Mouse (Mus musculus) MEL (cell line): ENCODE measurements around the gene Morc4. TPM values are rescaled to one million over a fixed set of nuclear protein-coding genes. Genes with fewer than 3 reads are reported as not detected.

ENCODE experiments used
- DNase-seq: peaks from one replicate; pipeline ENCODE4 v3.0.0; 2011; ENCODE audit warnings: low read depth, low spot score
- H3K27ac ChIP-seq: 2 replicates; pipeline ENCODE4 v1.5.1; 2012; ENCODE audit warnings: low read depth, mild to moderate bottlenecking, control low read depth, low read length, moderate library complexity; ENCODE audit not compliant: control insufficient read depth
- H3K27me3 ChIP-seq, 2 experiments: fragments of 150-350 bp in 1 of 2; sonication (generic) in 1 of 2; 2 replicates each; pipeline ENCODE4 v1.6.1; 2012; ENCODE audit warnings: low read length in 2 of 2, mild to moderate bottlenecking in 2 of 2, improper control_type of control experiment in 1 of 2, moderate library complexity in 1 of 2; ENCODE audit not compliant: insufficient read depth in 2 of 2, control insufficient read depth in 1 of 2
- H3K36me3 ChIP-seq, 2 experiments: 2 replicates each; pipeline ENCODE4 v1.6.1; 2012 to 2014; ENCODE audit warnings: low read length in 2 of 2, improper control_type of control experiment in 1 of 2, inconsistent platforms in 1 of 2, mild to moderate bottlenecking in 1 of 2; ENCODE audit not compliant: insufficient read depth in 2 of 2, control insufficient read depth in 1 of 2
- H3K4me1 ChIP-seq, 2 experiments: fragments of 150-350 bp in 1 of 2; sonication (generic) in 1 of 2; 2 replicates each; pipeline ENCODE4 v1.6.1; 2012; ENCODE audit warnings: low read length in 2 of 2, improper control_type of control experiment in 1 of 2, mild to moderate bottlenecking in 1 of 2; ENCODE audit not compliant: insufficient read depth in 2 of 2, control insufficient read depth in 1 of 2
- H3K4me3 ChIP-seq, 2 experiments: fragments of 150-350 bp in 1 of 2; sonication (generic) in 1 of 2; 2 replicates each; pipeline ENCODE4 v1.5.1; 2012; ENCODE audit warnings: low read depth in 2 of 2, low read length in 2 of 2, mild to moderate bottlenecking in 2 of 2, moderate library complexity in 2 of 2, control low read depth in 1 of 2, improper control_type of control experiment in 1 of 2; ENCODE audit not compliant: control insufficient read depth in 1 of 2, insufficient read depth in 1 of 2
- H3K79me2 ChIP-seq: 2 replicates; pipeline ENCODE4 v1.6.1; 2012; ENCODE audit warnings: mild to moderate bottlenecking, low read length, moderate library complexity; ENCODE audit not compliant: control insufficient read depth, poor library complexity, insufficient read depth
- H3K9ac ChIP-seq: 2 replicates; pipeline ENCODE4 v1.6.1; 2012; ENCODE audit warnings: low read depth, mild to moderate bottlenecking, control low read depth, low read length, moderate library complexity; ENCODE audit not compliant: control insufficient read depth, poor library complexity, severe bottlenecking
- H3K9me3 ChIP-seq: fragments of 150-350 bp; sonication (generic); replicated peaks from 2 replicates; pipeline ENCODE4 v1.6.1; 2012; ENCODE audit warnings: mild to moderate bottlenecking, low read length, improper control_type of control experiment, moderate library complexity; ENCODE audit not compliant: insufficient read depth
- BHLHE40 ChIP-seq: IDR thresholded peaks from 2 replicates; pipeline ENCODE4 v1.6.1; 2012; ENCODE audit warnings: low read depth, mild to moderate bottlenecking, inconsistent platforms, low read length, improper control_type of control experiment, borderline replicate concordance
- CHD1 ChIP-seq: IDR thresholded peaks from 2 replicates; pipeline ENCODE4 v1.6.1; 2012; ENCODE audit warnings: low read depth, mild to moderate bottlenecking, inconsistent platforms, low read length, improper control_type of control experiment
- CTCF ChIP-seq, 3 experiments: IDR thresholded peaks in 2 of 3; conservative IDR thresholded peaks in 1 of 3; 2 replicates each; pipeline ENCODE4 v1.5.1; 2011 to 2012; ENCODE audit warnings: low read length in 3 of 3, low read depth in 2 of 3, mild to moderate bottlenecking in 2 of 3, improper control_type of control experiment in 1 of 3, inconsistent platforms in 1 of 3, mixed read lengths in 1 of 3, moderate library complexity in 1 of 3; ENCODE audit not compliant: control insufficient read depth in 1 of 3, insufficient read depth in 1 of 3, poor library complexity in 1 of 3, severe bottlenecking in 1 of 3
- E2F4 ChIP-seq: IDR thresholded peaks from 2 replicates; pipeline ENCODE4 v1.6.1; 2011; ENCODE audit warnings: low read depth, low read length, improper control_type of control experiment, borderline replicate concordance
- ELF1 ChIP-seq: IDR thresholded peaks from 2 replicates; pipeline ENCODE4 v1.6.1; 2014; ENCODE audit warnings: low read depth, mild to moderate bottlenecking, inconsistent platforms, low read length, improper control_type of control experiment, moderate library complexity
- EP300 ChIP-seq, 2 experiments: IDR thresholded peaks; 2 replicates each; pipeline ENCODE4 v1.6.1; 2011; ENCODE audit warnings: improper control_type of control experiment in 2 of 2, low read length in 2 of 2, low read depth in 1 of 2, mild to moderate bottlenecking in 1 of 2
- ETS1 ChIP-seq: IDR thresholded peaks from 2 replicates; pipeline ENCODE4 v1.6.1; 2012; ENCODE audit warnings: low read depth, mild to moderate bottlenecking, inconsistent platforms, low read length, improper control_type of control experiment, moderate library complexity
- GABPA ChIP-seq: IDR thresholded peaks from 2 replicates; pipeline ENCODE4 v1.6.1; 2012; ENCODE audit warnings: low read depth, mild to moderate bottlenecking, inconsistent platforms, low read length, improper control_type of control experiment, moderate library complexity
- GATA1 ChIP-seq: IDR thresholded peaks from 2 replicates; pipeline ENCODE4 v1.6.1; 2011; ENCODE audit warnings: low read depth, low read length, improper control_type of control experiment
- JUND ChIP-seq: IDR thresholded peaks from 2 replicates; pipeline ENCODE4 v1.6.1; 2011; ENCODE audit warnings: low read depth, mild to moderate bottlenecking, improper control_type of control experiment, low read length
- KAT2A ChIP-seq: conservative IDR thresholded peaks from 2 replicates; pipeline ENCODE4 v1.6.1; 2012; ENCODE audit warnings: low read depth, low read length, improper control_type of control experiment, inconsistent platforms
- MAFK ChIP-seq: IDR thresholded peaks from 2 replicates; pipeline ENCODE4 v1.6.1; 2011; ENCODE audit warnings: low read depth, mild to moderate bottlenecking, low read length, improper control_type of control experiment, borderline replicate concordance
- MAX ChIP-seq: IDR thresholded peaks from 2 replicates; pipeline ENCODE4 v1.6.1; 2011; ENCODE audit warnings: low read length, improper control_type of control experiment
- MXI1 ChIP-seq: IDR thresholded peaks from 2 replicates; pipeline ENCODE4 v1.6.1; 2011; ENCODE audit warnings: mild to moderate bottlenecking, low read depth, low read length, improper control_type of control experiment
- MYB ChIP-seq: IDR thresholded peaks from 2 replicates; pipeline ENCODE4 v1.6.1; 2011; ENCODE audit warnings: mild to moderate bottlenecking, low read depth, low read length, improper control_type of control experiment
- MYC ChIP-seq: IDR thresholded peaks from 2 replicates; pipeline ENCODE4 v1.6.1; 2011; ENCODE audit warnings: low read depth, mild to moderate bottlenecking, low read length, improper control_type of control experiment, moderate library complexity
- NELFE ChIP-seq: IDR thresholded peaks from 2 replicates; pipeline ENCODE4 v1.6.1; 2011; ENCODE audit warnings: low read depth, low read length, improper control_type of control experiment
- POLR2A ChIP-seq, 2 experiments: IDR thresholded peaks; 2 replicates each; pipeline ENCODE4 v1.6.1; 2011 to 2012; ENCODE audit warnings: low read length in 2 of 2, mild to moderate bottlenecking in 2 of 2, control low read depth in 1 of 2, improper control_type of control experiment in 1 of 2, low read depth in 1 of 2, moderate library complexity in 1 of 2; ENCODE audit not compliant: control insufficient read depth in 1 of 2, insufficient read depth in 1 of 2, poor library complexity in 1 of 2
- RCOR1 ChIP-seq: IDR thresholded peaks from 2 replicates; pipeline ENCODE4 v1.6.1; 2012; ENCODE audit warnings: low read depth, mild to moderate bottlenecking, inconsistent platforms, low read length, improper control_type of control experiment
- SIN3A ChIP-seq: IDR thresholded peaks from 2 replicates; pipeline ENCODE4 v1.6.1; 2012; ENCODE audit warnings: low read length, improper control_type of control experiment, inconsistent platforms
- SMC3 ChIP-seq: IDR thresholded peaks from 2 replicates; pipeline ENCODE4 v1.6.1; 2011; ENCODE audit warnings: low read depth, low read length, improper control_type of control experiment
- TAL1 ChIP-seq: IDR thresholded peaks from 2 replicates; pipeline ENCODE4 v1.6.1; 2012; ENCODE audit warnings: mild to moderate bottlenecking, inconsistent platforms, low read length, moderate library complexity, mixed read lengths
- TBP ChIP-seq: IDR thresholded peaks from 2 replicates; pipeline ENCODE4 v1.8.0; 2011; ENCODE audit warnings: low read depth, low read length, improper control_type of control experiment
- TCF12 ChIP-seq: IDR thresholded peaks from 2 replicates; pipeline ENCODE4 v1.6.1; 2014; ENCODE audit warnings: low read depth, mild to moderate bottlenecking, inconsistent platforms, low read length, improper control_type of control experiment, moderate library complexity
- USF1 ChIP-seq: IDR thresholded peaks from 2 replicates; pipeline ENCODE4 v1.6.1; 2014; ENCODE audit warnings: low read depth, mild to moderate bottlenecking, inconsistent platforms, low read length, improper control_type of control experiment, moderate library complexity
- USF2 ChIP-seq, 2 experiments: IDR thresholded peaks; 2 replicates each; pipeline ENCODE4 v1.6.1; 2011 to 2012; ENCODE audit warnings: improper control_type of control experiment in 2 of 2, low read length in 2 of 2, borderline replicate concordance in 1 of 2, inconsistent platforms in 1 of 2, low read depth in 1 of 2, mild to moderate bottlenecking in 1 of 2; ENCODE audit not compliant: insufficient read depth in 1 of 2
- ZNF384 ChIP-seq: IDR thresholded peaks from 2 replicates; pipeline ENCODE4 v1.6.1; 2012; ENCODE audit warnings: low read depth, mild to moderate bottlenecking, inconsistent platforms, low read length, improper control_type of control experiment
- polyA plus RNA-seq, 2 experiments: library from polyadenylated mRNA; stranded (reverse) in 1 of 2; unstranded in 1 of 2; fragments of >175 nt in 1 of 2; fragments of >200 nt in 1 of 2; gene quantifications; 2 replicates each; pipeline versions ENCODE4 v1.2.1 to v1.2.4; 2012; ENCODE audit warnings: low replicate concordance in 2 of 2, low read depth in 1 of 2; ENCODE audit not compliant: insufficient read length in 2 of 2, insufficient read depth in 1 of 2, missing spikeins in 1 of 2
- total RNA-seq: library from RNA; depleted of rRNA; stranded (reverse); fragments of 300-350 nt; gene quantifications from 2 replicates; pipeline ENCODE4 v1.2.3, GENCODE M21; 2012

The Morc4 gene
- total and polyA plus RNA-seq, 3 experiments: 4.2 to 221 (median 20.4) TPM

DNA sequence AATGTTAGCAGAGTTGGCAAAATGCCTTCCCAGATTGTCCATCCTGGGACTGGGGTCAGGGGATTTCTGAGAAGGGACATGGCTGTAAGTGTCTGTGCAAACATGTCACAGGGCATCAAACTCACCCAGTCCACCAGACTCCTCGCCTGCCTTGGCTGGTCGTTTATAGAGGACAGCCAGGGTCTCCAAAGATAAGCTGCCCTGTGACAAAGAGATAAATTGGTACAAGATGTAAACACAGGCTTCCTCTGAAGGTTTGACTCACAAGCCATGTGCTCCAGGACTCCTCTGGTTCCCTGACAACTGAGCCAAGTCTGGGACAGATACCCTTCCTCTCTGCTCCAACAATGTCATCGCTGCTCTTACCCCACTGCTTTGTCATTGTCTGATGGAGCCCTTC, 90.5 kb downstream of the Morc4 start:
- Histone ChIP-seq H3K36me3 (peaks cover 0 to 23% of the 10 kb centered on the region in 2 experiments; a peak in 2 of 4 replicates), H3K27ac (0 out of 2 replicates have a peak overlapping the region, but pooled peaks have one; percentile 1), H3K4me1 (peaks cover 10 to 33% of the 10 kb centered on the region in 2 experiments), H3K27me3 (no peaks in the 10 kb centered on the region), H3K4me3 (no peak overlapping the region), H3K9ac (no peak overlapping the region), H3K79me2 (no peaks in the 10 kb centered on the region), H3K9me3 (no peaks in the 10 kb centered on the region)
- TF ChIP-seq ELF1 (no peak), BHLHE40 (0 out of 2 replicates have a peak, but pooled peaks have one; percentile 20), MYC (peak; percentile 89), ETS1 (peak; percentile 61), SIN3A (peak; percentile 55), CHD1 (no peak), MAX (peak; percentile 77), E2F4 (no peak), EP300 (IDR thresholded peaks at IDR 0.05; ENCODE audit: low read depth in 1 of 2, low read length in 2 of 2) (peak; percentile 71 to 76), GATA1 (peak; percentile 74), MXI1 (peak; percentile 80), ZNF384 (no peak), KAT2A (no peak), MYB (0 out of 2 replicates have a peak, but pooled peaks have one; percentile 27), GABPA (no peak), RCOR1 (peak; percentile 36; the same call in 1 of the 2 replicates), TAL1 (peak; percentile 71), MAFK (no peak), POLR2A (IDR thresholded peaks at IDR 0.05; ENCODE audit: control insufficient read depth in 1 of 2, insufficient read depth in 1 of 2, low read depth in 1 of 2, low read length in 2 of 2, poor library complexity in 1 of 2) (no peak), NELFE (0 out of 2 replicates have a peak, but pooled peaks have one; percentile 17), TCF12 (peak; percentile 86)
- peak; percentile 57 for DNase-seq

DNA sequence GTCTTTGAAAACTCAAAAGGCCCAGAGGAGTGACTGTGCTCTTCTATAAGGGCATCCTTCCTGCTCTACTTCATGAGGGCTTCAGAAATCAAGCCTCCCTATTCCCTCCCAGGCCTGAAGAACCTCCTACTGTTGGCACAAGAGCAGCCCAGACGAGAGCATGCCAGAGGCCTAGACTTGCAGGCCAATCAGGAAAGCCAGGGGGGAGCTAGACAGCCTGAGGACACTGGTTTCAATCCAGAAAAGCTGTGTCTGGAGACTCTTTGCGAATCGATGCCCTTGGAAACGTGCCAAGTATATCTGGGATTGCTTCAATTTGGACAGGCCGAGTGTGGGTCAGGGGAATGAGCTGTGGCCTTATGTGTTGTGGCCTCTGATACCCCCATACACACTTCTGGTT, 92.1 kb downstream of the Morc4 start:
- no peak for DNase-seq
- Histone ChIP-seq H3K27ac (no peak overlapping the region), H3K27me3 (no peaks in the 10 kb centered on the region), H3K79me2 (no peaks in the 10 kb centered on the region; the same call in 1 of the 2 replicates), H3K36me3 (peaks cover 0 to 13% of the 10 kb centered on the region in 2 experiments; a peak in 2 of 4 replicates), H3K9me3 (no peaks in the 10 kb centered on the region), H3K9ac (no peak overlapping the region), H3K4me1 (peaks cover 7 to 24% of the 10 kb centered on the region in 2 experiments; a peak in 3 of 4 replicates), H3K4me3 (no peak overlapping the region)
- TF ChIP-seq JUND (no peak), TBP (no peak), USF1 (no peak), SMC3 (no peak), CTCF (IDR thresholded peaks at IDR 0.05 in 2 of 3, conservative IDR thresholded peaks at IDR 0.05 in 1 of 3; ENCODE audit: control insufficient read depth in 1 of 3, insufficient read depth in 1 of 3, low read depth in 2 of 3, low read length in 3 of 3, poor library complexity in 1 of 3, severe bottlenecking in 1 of 3) (no peak), ETS1 (no peak), USF2 (IDR thresholded peaks at IDR 0.05; ENCODE audit: borderline replicate concordance in 1 of 2, insufficient read depth in 1 of 2, low read depth in 1 of 2, low read length in 2 of 2) (no peak), MAFK (no peak)
